Mouse (Mus musculus) gonadal fat pad, adult 2 months (tissue): ENCODE measurements around the gene Cep295. TPM values are rescaled to one million over a fixed set of nuclear protein-coding genes. Genes with fewer than 3 reads are reported as not detected.
"Not testable (repeated sequence)": the region's sequence is repeated elsewhere in the genome, so short reads cannot be mapped to it uniquely, and the experiment has no call there.

Source experiments
- DNase-seq: peaks from one replicate; pipeline ENCODE4 v3.0.0-alpha.2; 2012; ENCODE audit warnings: low read depth
- polyA plus RNA-seq: library from polyadenylated mRNA; depleted of rRNA; stranded (reverse); fragments of >200 nt; gene quantifications from 2 replicates; pipeline ENCODE4 v1.2.3, GENCODE M21; 2012

Cep295 gene
- polyA plus RNA-seq, 1 experiment = 5.5 TPM

DNA sequence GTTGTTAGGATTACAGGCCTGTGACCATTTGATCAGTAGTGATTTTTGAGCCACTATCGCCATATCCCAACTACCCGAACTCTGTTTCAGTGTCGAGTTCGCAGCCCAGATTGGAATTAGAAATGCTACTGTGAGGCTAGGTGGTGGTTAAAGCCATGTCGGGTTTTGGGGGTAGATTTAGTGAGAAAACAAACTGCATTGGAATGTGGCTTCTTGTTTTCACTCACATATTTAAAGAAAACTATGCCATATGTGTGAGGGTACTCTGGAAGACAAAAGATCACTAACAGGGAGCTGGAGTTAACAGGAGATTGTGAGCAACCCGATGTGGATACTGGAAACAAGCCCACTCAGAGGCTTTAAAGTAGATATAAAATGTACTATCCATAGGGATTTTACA is 50.3 kb downstream of the Cep295 start:
- DNase-seq = no peak

DNA sequence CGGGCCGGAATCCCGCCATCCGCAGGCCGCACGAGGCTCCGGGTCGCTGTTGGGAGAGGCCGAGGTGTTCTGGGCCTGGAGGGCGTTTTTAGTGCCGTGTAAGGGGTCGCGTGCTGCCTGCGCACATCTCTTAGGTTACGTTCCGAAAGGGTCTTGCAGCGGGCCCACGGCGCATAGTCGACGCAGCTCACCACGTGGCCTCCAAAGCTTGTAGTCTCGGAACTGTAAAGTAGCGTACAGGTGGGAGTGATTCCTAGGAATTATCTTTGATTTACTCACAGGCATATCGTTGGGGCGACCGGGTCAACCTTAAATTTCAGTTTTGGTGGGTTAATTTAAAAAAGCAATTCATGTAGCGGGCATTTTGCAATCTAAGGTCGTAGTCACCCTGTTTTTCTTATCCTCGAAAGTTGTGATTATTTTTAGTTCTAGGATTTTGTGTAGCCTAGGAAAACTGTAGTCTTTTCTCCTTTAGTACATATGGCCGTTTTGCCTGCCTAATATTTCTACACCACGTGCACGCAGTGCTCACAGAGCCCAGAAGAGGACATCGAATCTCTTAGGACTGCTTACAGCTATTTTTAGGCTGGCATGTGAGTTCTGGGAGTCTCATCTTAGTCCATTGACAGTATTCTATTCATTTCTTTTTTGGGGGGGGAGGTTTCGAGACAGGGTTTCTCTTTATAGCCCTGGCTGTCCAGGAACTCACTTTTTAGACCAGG is 51.0 kb downstream of the Cep295 start, which contains the start of gene 4931406C07Rik:
Gene 4931406C07Rik, minus strand, starts transcription at position 51 of the 722 bp plus-strand sequence.
- DNase-seq = no peak

DNA sequence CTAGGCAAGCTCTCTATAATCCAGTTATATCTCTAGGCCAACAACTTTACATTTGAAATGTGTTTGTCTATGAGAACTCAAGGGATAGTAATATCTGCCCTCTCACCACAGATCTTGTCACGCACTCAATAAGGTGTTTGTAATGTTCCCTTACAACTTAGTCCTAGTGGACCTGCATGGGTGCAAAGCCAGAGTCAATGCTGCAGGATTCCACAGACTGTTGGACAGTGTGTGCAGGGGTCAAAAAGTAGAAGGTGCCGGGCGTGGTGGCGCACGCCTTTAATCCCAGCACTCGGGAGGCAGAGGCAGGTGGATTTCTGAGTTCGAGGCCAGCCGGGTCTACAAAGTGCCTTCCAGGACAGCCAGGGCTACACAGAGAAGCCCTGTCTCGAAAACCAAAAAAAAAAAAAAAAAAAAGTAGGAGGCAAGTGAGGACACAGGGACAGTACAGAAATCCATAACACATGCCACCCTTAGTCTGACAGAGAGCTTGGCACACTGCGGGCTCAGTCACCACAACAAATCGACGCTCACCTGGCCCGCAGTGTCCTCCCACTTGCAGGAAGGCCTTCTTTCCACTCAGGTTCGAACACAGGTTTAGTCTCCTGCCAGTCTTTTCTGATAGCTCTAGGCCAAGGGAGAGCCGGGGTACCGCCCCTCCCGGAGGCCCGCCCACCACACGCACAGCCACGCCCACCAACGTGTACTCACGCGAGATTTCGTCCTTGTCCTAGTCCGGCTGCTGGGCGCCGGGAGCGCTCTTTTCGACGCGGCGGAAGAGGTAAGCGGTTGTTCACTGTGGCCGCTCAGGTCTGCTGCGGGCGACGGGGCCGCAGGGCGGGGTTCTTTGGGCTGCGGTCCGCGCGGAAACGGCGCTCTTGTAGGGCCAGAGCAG is 51.8 kb downstream of the Cep295 start, which contains the start of gene Taf1d:
Gene Taf1d, plus strand, starts transcription at position 712 of the 895 bp plus-strand sequence.
- no peak for DNase-seq

DNA sequence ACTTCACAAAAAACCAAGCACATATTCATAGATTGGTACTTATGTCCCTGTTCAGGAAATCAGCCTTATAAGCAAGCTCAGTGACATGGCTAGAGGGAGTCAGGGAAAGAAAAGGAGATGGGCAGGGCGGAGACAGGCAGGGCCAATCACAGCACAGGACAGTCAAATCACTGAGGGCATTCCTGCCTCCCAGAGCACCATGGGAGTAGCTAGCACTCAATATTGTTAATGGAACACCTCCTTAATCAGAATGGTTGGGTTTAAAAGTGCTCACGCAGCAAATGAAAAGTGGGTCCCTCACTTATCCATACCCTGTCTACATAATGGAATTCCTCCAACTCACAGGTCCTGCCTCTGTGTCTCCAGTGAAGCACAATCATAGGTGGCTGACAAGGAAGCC is 54.7 kb downstream of the Cep295 start:
- no peak for DNase-seq

DNA sequence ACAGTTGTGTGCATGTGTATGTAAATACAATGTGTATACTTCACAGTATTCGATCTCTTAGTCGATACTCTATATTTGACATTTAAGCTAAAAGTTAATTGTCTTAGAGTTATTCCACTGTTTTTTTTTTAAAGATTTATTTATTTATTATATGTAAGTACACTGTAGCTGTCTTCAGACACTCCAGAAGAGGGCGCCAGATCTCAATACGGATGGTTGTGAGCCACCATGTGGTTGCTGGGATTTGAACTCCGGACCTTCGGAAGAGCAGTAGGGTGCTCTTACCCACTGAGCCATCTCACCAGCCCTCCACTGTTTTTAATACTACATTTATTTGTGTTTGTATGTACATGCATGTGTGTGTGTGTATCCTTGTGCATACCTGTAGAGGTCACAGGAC is 55.6 kb downstream of the Cep295 start:
- not testable (repeated sequence) for DNase-seq

DNA sequence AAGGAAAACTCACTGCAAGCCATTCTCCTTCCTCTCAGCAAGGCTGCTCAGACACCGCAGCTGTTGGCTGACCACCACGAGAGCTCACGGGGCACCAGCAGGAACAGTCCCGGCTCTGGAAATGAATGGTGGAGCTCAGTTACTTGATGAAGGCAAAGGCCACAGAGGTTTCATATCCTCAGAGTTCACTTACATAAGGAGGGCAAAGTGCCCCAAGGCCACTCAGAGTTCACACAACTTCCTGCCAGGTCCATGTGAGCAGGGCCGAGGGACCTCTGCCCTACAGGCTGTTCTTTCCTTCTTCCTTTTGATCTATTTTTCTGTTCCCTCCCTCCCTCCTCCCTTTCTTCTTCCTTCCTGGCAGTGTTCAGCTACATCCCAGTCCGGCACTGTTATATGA is 56.2 kb downstream of the Cep295 start:
- DNase-seq = no peak

DNA sequence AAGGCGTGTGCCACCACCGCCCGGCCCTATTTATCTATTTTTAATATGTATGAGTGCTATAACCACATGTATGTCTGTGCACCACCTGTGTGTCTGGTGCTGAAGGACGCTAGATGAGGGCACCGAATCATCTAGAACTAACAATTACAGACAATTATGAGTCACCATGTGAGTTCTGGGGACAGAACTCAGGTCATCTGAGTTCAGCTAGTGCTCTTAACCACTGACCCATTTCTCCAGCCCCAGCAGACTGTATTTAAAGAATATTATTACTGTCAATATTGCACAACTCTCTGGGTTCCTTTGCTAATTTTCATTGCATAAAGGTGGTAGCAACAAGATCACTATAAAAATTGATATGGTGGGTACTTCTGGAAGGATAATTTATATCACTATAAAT is 57.5 kb downstream of the Cep295 start:
- DNase-seq = no peak

DNA sequence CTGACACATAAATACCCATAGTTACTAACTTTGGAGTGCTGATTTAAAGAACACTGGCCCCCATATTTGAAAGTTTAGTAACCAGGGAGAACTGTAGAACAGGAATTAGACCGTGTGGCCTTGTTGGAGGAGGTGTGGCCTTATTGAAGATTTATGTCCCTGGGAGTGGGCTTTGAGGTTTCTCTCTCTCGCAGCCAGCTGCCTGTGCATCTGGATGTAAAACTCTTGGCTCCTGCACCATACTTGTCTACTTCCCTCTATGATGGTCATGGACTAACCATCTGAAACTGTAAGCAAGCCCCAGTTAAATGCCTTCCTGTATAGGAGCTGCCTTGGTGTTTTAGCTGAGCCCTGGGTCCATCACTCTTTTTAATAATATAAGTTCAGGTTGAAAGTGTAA is 59.1 kb downstream of the Cep295 start:
- DNase-seq = no peak

DNA sequence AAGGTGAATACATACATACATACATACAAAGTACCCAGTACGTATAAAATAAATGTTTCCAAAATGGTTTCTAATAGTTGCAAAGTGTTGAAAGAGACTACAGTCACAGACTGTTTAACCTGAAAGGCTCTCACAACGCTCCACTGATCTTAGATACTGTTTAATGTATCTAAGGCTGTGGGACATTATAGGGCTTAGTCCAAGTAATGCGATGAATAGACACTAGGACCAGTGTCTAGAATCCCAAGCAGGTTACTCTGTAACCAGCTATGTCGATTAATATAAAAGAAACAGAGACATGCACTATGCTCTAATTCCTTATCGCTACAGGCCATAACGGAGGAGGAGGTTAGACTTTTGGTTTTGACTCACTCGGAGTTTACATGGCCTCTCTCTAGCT is 60.5 kb downstream of the Cep295 start:
- no peak for DNase-seq

DNA sequence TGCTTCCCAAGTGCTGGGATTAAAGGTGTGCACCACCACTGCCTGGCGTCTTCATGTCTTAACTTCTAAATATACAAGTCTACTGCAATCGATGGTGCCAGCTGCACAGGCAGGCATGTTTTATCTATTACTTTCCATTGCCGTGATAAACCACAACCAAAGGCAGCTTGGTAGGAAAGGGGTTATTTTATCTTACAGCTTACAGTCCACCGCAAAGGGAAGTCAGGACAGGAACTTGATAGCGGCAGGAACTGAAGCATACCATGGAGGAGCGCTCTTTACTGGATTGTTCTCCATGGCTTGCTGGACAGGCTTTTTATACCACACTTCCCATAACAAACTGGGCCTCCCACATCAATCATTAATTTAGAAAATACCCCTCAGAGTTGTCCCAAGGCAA is 68.3 kb downstream of the Cep295 start:
- no peak for DNase-seq

DNA sequence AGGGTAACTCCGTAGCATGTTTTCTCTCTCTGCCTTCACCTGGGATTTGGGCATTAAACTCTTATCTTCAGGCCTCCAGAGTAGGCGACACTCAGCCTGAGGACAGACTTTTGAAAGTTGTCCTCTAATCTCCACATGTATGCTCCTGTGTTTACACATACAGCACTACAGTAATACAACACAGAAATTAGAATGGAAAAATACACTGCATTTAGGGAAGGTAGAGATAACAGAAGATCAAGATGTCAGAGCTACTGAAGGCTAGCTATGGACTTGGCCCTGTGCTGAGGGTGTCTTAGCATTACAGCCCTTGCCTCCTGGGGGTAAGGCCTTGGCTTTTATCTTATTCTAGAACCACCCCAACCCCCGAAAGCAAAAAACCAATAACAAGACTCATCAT is 69.2 kb downstream of the Cep295 start:
- no peak for DNase-seq

DNA sequence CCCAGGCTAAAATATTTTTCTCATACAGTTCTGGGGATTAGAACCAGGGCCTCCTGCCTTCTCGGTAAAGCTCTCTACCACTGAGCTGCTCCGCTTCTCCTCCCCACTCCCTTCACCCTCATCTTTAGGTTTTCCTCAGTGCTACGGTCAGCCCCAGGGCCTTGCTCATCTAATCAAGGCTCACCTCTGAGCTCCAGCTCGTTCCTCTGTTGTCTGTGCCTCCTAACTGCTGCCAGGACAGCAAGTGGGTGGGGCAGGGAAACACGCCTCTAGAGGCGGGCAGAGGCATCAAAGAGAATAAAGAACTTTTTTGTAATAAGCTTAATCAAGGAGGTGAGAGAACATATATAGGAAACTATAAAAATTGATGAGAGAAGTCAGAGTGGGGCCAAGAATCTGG is 69.7 kb downstream of the Cep295 start:
- no peak for DNase-seq

DNA sequence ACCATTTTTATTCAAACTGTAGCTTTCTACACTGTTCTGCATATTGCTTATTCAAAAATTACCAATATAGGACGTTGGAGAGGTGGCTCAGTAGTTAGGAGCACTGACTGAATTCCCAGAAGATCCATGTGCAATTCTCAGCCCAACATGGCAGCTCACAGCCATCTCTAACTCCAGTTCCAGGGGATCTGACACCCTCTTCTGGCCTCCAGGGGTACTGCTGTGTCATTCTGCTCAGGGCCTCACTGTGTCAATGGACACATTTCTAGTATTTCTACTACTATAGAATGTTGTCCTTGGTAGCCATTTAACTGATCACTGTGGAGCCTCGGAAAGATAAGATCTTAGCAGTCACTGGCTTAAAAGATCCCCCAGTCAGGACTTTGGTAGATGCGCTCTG is 72.1 kb downstream of the Cep295 start:
- no peak for DNase-seq

DNA sequence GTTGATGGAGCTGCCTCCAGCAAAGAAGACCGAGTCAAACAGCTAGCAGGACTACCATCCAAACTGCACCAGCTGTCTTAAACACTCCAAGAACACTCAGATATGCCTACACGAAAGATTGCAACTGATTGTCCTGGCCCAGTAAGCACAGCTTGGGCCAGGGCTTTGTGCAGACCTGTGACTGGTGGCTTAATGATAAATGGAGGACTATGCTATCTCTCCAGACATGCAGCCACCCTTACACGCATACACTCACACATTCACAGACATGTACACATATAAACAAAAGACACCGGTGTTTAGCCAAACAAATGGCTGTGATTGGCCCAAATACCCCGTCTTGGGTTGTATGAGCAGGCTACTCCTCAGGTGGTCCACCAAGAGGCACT is 77.1 kb downstream of the Cep295 start:
- no peak for DNase-seq

DNA sequence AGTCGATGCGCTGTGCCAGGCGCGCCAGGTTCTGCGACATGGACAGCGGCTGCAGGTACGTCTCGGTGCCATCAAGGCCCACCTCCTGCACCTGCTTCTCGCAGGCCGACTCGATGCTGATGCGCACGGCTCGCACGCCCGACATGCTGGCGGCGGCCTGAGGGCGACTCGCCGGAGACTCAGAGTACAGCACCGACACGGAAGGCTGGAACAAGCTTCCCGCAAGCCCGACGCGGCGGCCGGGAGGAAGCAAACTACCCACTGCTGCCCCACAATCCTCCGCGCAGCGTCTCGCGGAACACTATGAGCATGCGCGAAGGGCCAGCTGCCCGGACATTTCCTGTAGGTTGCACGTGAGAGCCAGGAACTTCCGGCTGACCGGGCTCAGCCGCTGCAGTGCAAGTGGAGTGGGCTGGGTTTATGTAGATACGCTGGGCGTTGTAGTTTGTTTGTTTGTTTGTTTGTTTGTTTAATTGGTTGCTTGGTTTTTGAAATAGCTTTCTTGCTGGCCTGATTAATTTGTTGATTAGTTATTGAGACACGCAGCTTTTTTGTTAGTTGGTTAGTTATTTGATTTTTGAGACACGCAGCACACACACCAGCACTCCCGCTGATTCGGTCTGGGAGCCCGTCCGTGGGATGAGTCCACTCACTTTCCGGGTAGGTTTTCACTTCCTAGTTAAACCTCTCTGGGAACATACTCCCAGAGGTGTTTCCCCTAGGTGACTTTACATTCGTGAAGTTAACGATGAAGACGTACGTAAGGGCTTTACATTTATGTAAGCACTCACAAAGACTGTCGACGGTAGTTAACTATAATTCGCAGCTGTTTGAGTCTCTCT is 77.7 kb downstream of the Cep295 start, which contains the start of gene Med17:
Gene Med17, minus strand, starts transcription at position 283 of the 842 bp plus-strand sequence.
- peak; percentile 46 for DNase-seq

DNA sequence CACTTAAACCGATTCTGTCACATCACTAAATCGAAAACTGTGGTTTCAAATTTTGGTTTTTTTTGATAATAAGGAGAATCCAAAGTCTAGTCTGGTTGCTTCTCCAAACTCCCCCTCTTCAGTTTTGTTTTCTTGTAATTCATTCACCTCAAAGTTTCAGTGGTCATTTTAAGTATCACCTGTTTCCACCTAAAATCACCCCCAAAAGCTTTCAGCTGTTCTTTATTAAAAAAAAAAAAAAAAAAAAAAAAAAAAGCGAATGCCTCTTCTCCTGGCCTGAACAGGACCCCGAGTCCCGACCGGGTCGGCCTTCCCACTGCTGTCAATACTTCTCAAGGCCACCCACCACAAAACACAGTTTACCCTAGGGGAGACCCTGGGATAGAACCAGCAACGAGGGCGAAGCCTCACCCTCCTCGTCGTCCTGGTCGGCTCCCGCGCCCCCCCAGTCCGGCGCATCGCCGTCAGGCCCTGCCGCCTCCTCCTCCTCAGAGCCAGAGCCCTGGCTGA is 78.4 kb downstream of the Cep295 start:
- DNase-seq = no peak

DNA sequence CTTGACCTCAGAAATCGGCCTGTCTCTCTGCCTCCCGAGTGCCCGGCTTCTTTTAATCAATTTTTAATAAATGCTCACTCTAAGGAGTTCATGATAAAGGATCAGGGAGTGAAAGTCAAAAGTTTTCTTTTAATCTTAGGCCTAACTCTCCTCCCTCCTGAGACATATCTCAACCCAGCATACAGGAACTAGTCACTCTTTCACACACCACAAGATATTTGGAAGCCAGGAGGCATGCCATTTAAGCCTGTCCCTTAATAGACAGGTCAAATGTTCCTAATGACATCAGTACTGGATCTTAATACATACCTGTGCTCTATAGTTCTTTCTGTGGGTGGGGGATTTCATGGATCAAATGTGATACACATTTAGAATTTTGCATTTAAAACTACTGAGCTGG is 79.2 kb downstream of the Cep295 start:
- DNase-seq = no peak

DNA sequence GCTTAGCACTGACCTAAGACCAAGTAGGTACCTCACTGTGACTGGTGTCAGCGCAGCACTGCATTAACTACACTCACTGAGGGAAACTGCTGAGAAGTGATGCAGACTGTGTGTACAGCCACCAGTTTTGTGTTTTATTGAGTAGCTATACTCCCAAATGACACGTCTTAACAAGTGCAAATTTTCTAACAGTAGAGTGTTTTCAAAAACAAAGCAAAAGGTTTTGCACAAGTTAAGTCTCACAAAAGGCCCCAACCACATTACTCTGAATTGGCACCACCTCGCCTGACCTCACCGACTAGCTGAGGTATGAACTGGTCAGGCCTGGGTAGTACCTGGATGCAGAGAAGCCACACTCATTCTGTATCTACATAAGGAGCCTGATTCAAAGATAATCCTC is 80.7 kb downstream of the Cep295 start:
- DNase-seq = no peak

DNA sequence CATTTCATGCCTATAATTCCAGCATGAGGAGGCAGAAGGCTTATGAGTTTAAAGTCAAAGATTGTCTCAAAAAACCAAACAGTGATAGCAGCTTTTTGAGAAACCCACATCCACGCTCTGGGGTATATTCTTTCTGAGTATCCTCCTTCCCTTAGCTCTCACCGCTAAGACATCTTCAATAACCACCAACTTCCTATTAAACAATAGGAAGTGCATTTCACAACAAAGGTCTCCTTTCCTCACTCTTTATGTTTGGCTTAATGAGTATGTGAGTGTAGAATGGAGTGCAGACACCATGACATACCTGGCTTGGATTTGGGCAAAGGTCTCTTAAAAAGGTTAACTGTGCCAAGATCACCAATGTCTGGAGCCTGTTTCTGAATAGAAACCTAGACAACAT is 83.6 kb downstream of the Cep295 start:
- DNase-seq = no peak
